ENCODE assay signal across 18 mouse cellular contexts in the genomic region with DNA sequence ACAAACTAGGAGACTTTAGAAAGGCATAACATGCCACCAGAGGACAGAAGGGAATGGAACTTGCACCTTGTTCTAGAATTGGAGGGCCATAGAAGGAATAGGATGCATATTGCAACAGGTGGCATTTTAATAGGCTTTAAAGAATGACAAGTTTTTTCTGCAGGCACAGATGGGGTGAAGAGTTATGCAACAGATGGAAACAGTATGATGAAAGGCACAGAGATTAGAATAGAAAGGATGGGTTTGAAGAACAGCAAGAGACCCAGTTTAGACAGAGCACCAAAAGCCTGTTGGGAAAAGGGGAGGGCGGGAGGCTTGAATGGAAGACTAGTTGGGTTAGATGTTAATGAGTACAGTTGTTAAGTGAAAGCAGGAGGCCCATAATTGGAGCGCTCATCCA.
DNase-seq lines count a peak whose midpoint lies in the region; ATAC-seq lines count a peak whose summit lies in the region.
"Had no signal": no experiment of that assay in that cellular context is flagged by ENCODE, and none has a peak within 500 bp of the region (broad histone marks: within the 10 kb centered on the region; RNA-seq: fewer than 3 reads in every experiment).

No protein-coding gene starts in this region.

- no peak for DNase-seq in frontal cortex, postnatal 14 days (ENCODE audit: low spot score in 2 of 2)
- peak; percentile 45 to 81 for DNase-seq in layer of hippocampus, adult 18-20 months (ENCODE audit: low spot score in 2 of 2)
- DNase-seq in layer of hippocampus, postnatal 10 days (ENCODE audit: low spot score in 2 of 2) = no peak
- peak; percentile 36 for DNase-seq in retina, postnatal 1 day
- no peak for DNase-seq in retina, embryonic 14.5 days (ENCODE audit: low spot score)
- DNase-seq in layer of hippocampus, adult 9-11 months = peak; percentile 66
- no peak for DNase-seq in cerebellum, adult 9-11 months
- DNase-seq: adrenal gland, adult 2 months; adrenal gland, postnatal 10 days; adrenal gland, postnatal 25 days; cerebellum, adult 11 months; cerebellum, adult 18-20 months; cerebellum, adult 8-10 months; cerebellum, postnatal 10 days; cerebellum, postnatal 25 days had no signal

- ATAC-seq in frontal cortex, adult (ENCODE audit: low TSS enrichment) = peak; percentile 68
- ATAC-seq: forebrain, embryonic 14.5 days; forebrain, embryonic 16.5 days had no signal

Comparison
In these comparisons a context has a peak if more than half of its experiments do, and no peak if none do; other contexts are left out.
1. DNase-seq: peak in layer of hippocampus, adult 18-20 months (2 of 2), retina, postnatal 1 day (single experiment) and layer of hippocampus, adult 9-11 months (single experiment); none in frontal cortex, postnatal 14 days (0 of 2), layer of hippocampus, postnatal 10 days (0 of 2), retina, embryonic 14.5 days (single experiment) and cerebellum, adult 9-11 months (single experiment).